Mouse (Mus musculus) liver, postnatal 0 days (tissue): ENCODE data around the gene Arl6ip4. TPM values are rescaled to one million over a fixed set of nuclear protein-coding genes. Genes with fewer than 3 reads are reported as not detected.
A peak's percentile ranks its signal among the peaks of the same experiment; 100 is the strongest.

ENCODE experiments used
- ATAC-seq: fragments of 200-750 bp; cut with Nextera tagmentation; 2 replicates; pipeline ENCODE4 v1.8.0; 2017; ENCODE audit warnings: mild to moderate bottlenecking, moderate library complexity
- DNase-seq: peaks from one replicate; pipeline ENCODE4 v3.0.0-alpha.2; 2016
- H3K27ac ChIP-seq: fragments of 300-500 bp; sonication (generic); 2 replicates; pipeline ENCODE4 v1.5.1; 2014; ENCODE audit warnings: antibody characterized with exemption, moderate library complexity, mild to moderate bottlenecking, low read depth
- H3K27me3 ChIP-seq: fragments of 300-500 bp; sonication (generic); 2 replicates; pipeline ENCODE4 v1.6.1; 2014; ENCODE audit warnings: low read length, control low read depth, mixed read lengths; ENCODE audit not compliant: insufficient read depth
- H3K36me3 ChIP-seq: fragments of 300-500 bp; sonication (generic); replicated peaks from 2 replicates; pipeline ENCODE4 v1.6.1; 2014; ENCODE audit warnings: mild to moderate bottlenecking, control low read depth, low read length, moderate library complexity, mixed read lengths; ENCODE audit not compliant: insufficient read depth
- H3K4me1 ChIP-seq: fragments of 300-500 bp; sonication (generic); 2 replicates; pipeline ENCODE4 v1.6.1; 2014; ENCODE audit warnings: antibody characterized with exemption, mild to moderate bottlenecking, control low read depth; ENCODE audit not compliant: insufficient read depth
- H3K4me2 ChIP-seq: fragments of 300-500 bp; sonication (generic); 2 replicates; pipeline ENCODE4 v1.6.1; 2014; ENCODE audit warnings: low read depth, mild to moderate bottlenecking, low read length, moderate library complexity, mixed read lengths
- H3K4me3 ChIP-seq: fragments of 300-500 bp; sonication (generic); 2 replicates; pipeline ENCODE4 v1.5.1; 2014; ENCODE audit warnings: low read depth, low read length
- H3K9ac ChIP-seq: fragments of 300-500 bp; sonication (generic); replicated peaks from 2 replicates; pipeline ENCODE4 v1.6.1; 2014; ENCODE audit warnings: mild to moderate bottlenecking, moderate library complexity
- H3K9me3 ChIP-seq: fragments of 300-500 bp; sonication (generic); 2 replicates; pipeline ENCODE4 v1.6.1; 2016; ENCODE audit warnings: mild to moderate bottlenecking, control low read depth, low read length, mixed read lengths
- CTCF ChIP-seq: sonication (generic); IDR thresholded peaks from 2 replicates; pipeline ENCODE4 v1.5.1; 2016; ENCODE audit warnings: antibody characterized with exemption, low read depth
- EP300 ChIP-seq: IDR thresholded peaks from 2 replicates; pipeline ENCODE4 v1.6.1; 2016; ENCODE audit warnings: antibody characterized with exemption, low read depth, mild to moderate bottlenecking
- WGBS: fragments of 180-500 bp; shearing (Covaris S2); extraction: QIAGEN DNeasy Blood & Tissue Kit; methylation state at CpG from one replicate; pipeline ENCODE4 v1.1.7; 2014; ENCODE audit not compliant: insufficient replicate concordance; 5-methylcytosine and 5-hydroxymethylcytosine counted together
- polyA plus RNA-seq: library from polyadenylated mRNA; unstranded; fragments of >200 nt; fragmentation: Nextera tagmentation; extraction: Ambion mirVana; gene quantifications from 2 replicates; pipeline ENCODE4 v1.2.1, GENCODE M21; 2015

Arl6ip4 gene
- polyA plus RNA-seq, 1 experiment from 2014 or later = 53.9 TPM

- Histone ChIP-seq H3K9ac (no peak overlapping the region), H3K36me3 (no peaks in the 10 kb centered on the region), H3K27ac (no peak overlapping the region), H3K27me3 (no peaks in the 10 kb centered on the region), H3K9me3 (no peaks in the 10 kb centered on the region), H3K4me2 (no peak overlapping the region), H3K4me1 (peaks cover 30% of the 10 kb centered on the region), H3K4me3 (no peak overlapping the region)
- DNase-seq (no peak), ATAC-seq (no peak)
- WGBS = 60% methylated on average over 13 of the region's 13 CpGs
- TF ChIP-seq EP300 = no peak
- no peak for TF ChIP-seq CTCF
These were observed 38.6 kb upstream of the Arl6ip4 start for GRCm38 (mm10) chr5:124077241-124077640.

- no peaks in the 10 kb centered on the region for H3K36me3 ChIP-seq
- H3K27ac ChIP-seq = no peak overlapping the region
- WGBS = 66% methylated on average over 6 of the region's 6 CpGs
- no peak overlapping the region for H3K9ac ChIP-seq
- ATAC-seq (no peak), DNase-seq (no peak)
- H3K4me3 ChIP-seq = no peak overlapping the region
- H3K27me3 ChIP-seq = no peaks in the 10 kb centered on the region
- peaks cover 30% of the 10 kb centered on the region for H3K4me1 ChIP-seq
- H3K9me3 ChIP-seq = no peaks in the 10 kb centered on the region
- H3K4me2 ChIP-seq = no peak overlapping the region
- TF ChIP-seq EP300 (no peak), CTCF (no peak)
These were observed 37.9 kb upstream of the Arl6ip4 start for GRCm38 (mm10) chr5:124077856-124078460.

- Histone ChIP-seq H3K9ac (no peak overlapping the region), H3K4me2 (no peak overlapping the region), H3K36me3 (no peaks in the 10 kb centered on the region), H3K9me3 (no peaks in the 10 kb centered on the region), H3K27me3 (no peaks in the 10 kb centered on the region), H3K4me3 (no peak overlapping the region), H3K4me1 (peaks cover 25% of the 10 kb centered on the region), H3K27ac (peak overlapping the region; percentile 16; the same call in 1 of the 2 replicates)
- ATAC-seq = no peak
- TF ChIP-seq EP300 (no peak), CTCF (no peak)
- no peak for DNase-seq
- 74% methylated on average over 9 of the region's 9 CpGs for WGBS
These were observed 37.0 kb upstream of the Arl6ip4 start for GRCm38 (mm10) chr5:124078794-124079416.

GRCm38 (mm10) chr5:124079880-124080279 lies 36.0 kb upstream of the Arl6ip4 start:
- Histone ChIP-seq H3K27me3 (no peaks in the 10 kb centered on the region), H3K36me3 (no peaks in the 10 kb centered on the region), H3K9me3 (no peaks in the 10 kb centered on the region), H3K4me2 (no peak overlapping the region), H3K4me1 (peaks cover 22% of the 10 kb centered on the region), H3K4me3 (no peak overlapping the region), H3K27ac (no peak overlapping the region), H3K9ac (no peak overlapping the region)
- TF ChIP-seq CTCF = no peak
- TF ChIP-seq EP300 = no peak
- DNase-seq (no peak), ATAC-seq (no peak)
- 59% methylated on average over 17 of the region's 17 CpGs for WGBS

GRCm38 (mm10) chr5:124082447-124082846 lies 33.4 kb upstream of the Arl6ip4 start:
- ATAC-seq = no peak
- TF ChIP-seq CTCF (0 out of 2 replicates have a peak, but pooled peaks have one; percentile 18), EP300 (no peak)
- no peak for DNase-seq

GRCm38 (mm10) chr5:124082941-124083688 lies 32.8 kb upstream of the Arl6ip4 start:
- no peak for ATAC-seq
- 86% methylated on average over 17 of the region's 17 CpGs for WGBS
- H3K4me1 ChIP-seq = peaks cover 4% of the 10 kb centered on the region; the same call in 1 of the 2 replicates

More at GRCm38 (mm10) chr5:124082447-124082846, 33.4 kb upstream of the Arl6ip4 start:
- H3K4me2 ChIP-seq = no peak overlapping the region
- no peaks in the 10 kb centered on the region for H3K27me3 ChIP-seq
- no peaks in the 10 kb centered on the region for H3K9me3 ChIP-seq
- H3K36me3 ChIP-seq = no peaks in the 10 kb centered on the region
- H3K4me1 ChIP-seq = peaks cover 4% of the 10 kb centered on the region; the same call in 1 of the 2 replicates
- WGBS = 77% methylated on average over 10 of the region's 10 CpGs
- H3K9ac ChIP-seq = no peak overlapping the region; the same call in 1 of the 2 replicates
- H3K27ac ChIP-seq = no peak overlapping the region
- no peak overlapping the region for H3K4me3 ChIP-seq

More at GRCm38 (mm10) chr5:124082941-124083688, 32.8 kb upstream of the Arl6ip4 start:
- no peak overlapping the region; the same call in 1 of the 2 replicates for H3K9ac ChIP-seq
- no peak overlapping the region for H3K4me2 ChIP-seq
- H3K4me3 ChIP-seq = no peak overlapping the region
- no peaks in the 10 kb centered on the region for H3K9me3 ChIP-seq
- no peaks in the 10 kb centered on the region for H3K36me3 ChIP-seq
- TF ChIP-seq CTCF (no peak), EP300 (no peak)
- H3K27me3 ChIP-seq = no peaks in the 10 kb centered on the region
- H3K27ac ChIP-seq = no peak overlapping the region
- DNase-seq = no peak
